Mouse (Mus musculus): ENCODE measurements around the gene Atp6v1e1.
"Not testable (repeated sequence)": the region's sequence is repeated elsewhere in the genome, so short reads cannot be mapped to it uniquely, and the experiment has no call there.

Gene Atp6v1e1

GRCm38 (mm10) chr6:120820144-120820543, 2.4 kb downstream of the Atp6v1e1 start:
- no peak for DNase-seq (ENCODE audit: low read depth, low spot score)

GRCm38 (mm10) chr6:120819294-120819693, 3.3 kb downstream of the Atp6v1e1 start:
- no peak for DNase-seq (ENCODE audit: low read depth, low spot score)

GRCm38 (mm10) chr6:120811999-120812398, 10.6 kb downstream of the Atp6v1e1 start:
- DNase-seq (ENCODE audit: low read depth, low spot score): not testable (repeated sequence)

GRCm38 (mm10) chr6:120807738-120808081, 14.9 kb downstream of the Atp6v1e1 start:
- no peak for DNase-seq (ENCODE audit: low read depth, low spot score)

- DNase-seq (ENCODE audit: low read depth, low spot score): no peak
Observed at GRCm38 (mm10) chr6:120806999-120807737, 15.4 kb downstream of the Atp6v1e1 start.

GRCm38 (mm10) chr6:120799581-120800041, 23.0 kb downstream of the Atp6v1e1 start:
- no peak for DNase-seq (ENCODE audit: low read depth, low spot score)

- DNase-seq (ENCODE audit: low read depth, low spot score): no peak
Observed at GRCm38 (mm10) chr6:120798905-120799304, 23.7 kb downstream of the Atp6v1e1 start.

GRCm38 (mm10) chr6:120798019-120798418, 24.6 kb downstream of the Atp6v1e1 start:
- DNase-seq (ENCODE audit: low read depth, low spot score): no peak

- no peak for DNase-seq (ENCODE audit: low read depth, low spot score)
Observed at GRCm38 (mm10) chr6:120796111-120796510, 26.5 kb downstream of the Atp6v1e1 start.

GRCm38 (mm10) chr6:120795422-120796086, 27.0 kb downstream of the Atp6v1e1 start:
- no peak for DNase-seq (ENCODE audit: low read depth, low spot score)

GRCm38 (mm10) chr6:120792947-120793346, 29.6 kb downstream of the Atp6v1e1 start:
- no peak for DNase-seq (ENCODE audit: low read depth, low spot score)

GRCm38 (mm10) chr6:120790717-120791116, 31.9 kb downstream of the Atp6v1e1 start:
- DNase-seq (ENCODE audit: low read depth, low spot score): peak; percentile 16

GRCm38 (mm10) chr6:120790153-120790552, 32.4 kb downstream of the Atp6v1e1 start:
- no peak for DNase-seq (ENCODE audit: low read depth, low spot score)

- DNase-seq (ENCODE audit: low read depth, low spot score): no peak
Observed at GRCm38 (mm10) chr6:120788904-120789303, 33.7 kb downstream of the Atp6v1e1 start.

GRCm38 (mm10) chr6:120788068-120788607, 34.5 kb downstream of the Atp6v1e1 start:
- no peak for DNase-seq (ENCODE audit: low read depth, low spot score)

- no peak for DNase-seq (ENCODE audit: low read depth, low spot score)
Observed at GRCm38 (mm10) chr6:120784351-120784750, 38.2 kb downstream of the Atp6v1e1 start.

- no peak for DNase-seq (ENCODE audit: low read depth, low spot score)
Observed at GRCm38 (mm10) chr6:120782948-120783347, 39.6 kb downstream of the Atp6v1e1 start.

GRCm38 (mm10) chr6:120778226-120778625, 44.4 kb downstream of the Atp6v1e1 start:
- no peak for DNase-seq (ENCODE audit: low read depth, low spot score)

- DNase-seq (ENCODE audit: low read depth, low spot score): no peak
Observed at GRCm38 (mm10) chr6:120777533-120777932, 45.1 kb downstream of the Atp6v1e1 start.

GRCm38 (mm10) chr6:120776286-120776685, 46.3 kb downstream of the Atp6v1e1 start:
- no peak for DNase-seq (ENCODE audit: low read depth, low spot score)

- DNase-seq (ENCODE audit: low read depth, low spot score): no peak
Observed at GRCm38 (mm10) chr6:120773763-120774162, 48.8 kb downstream of the Atp6v1e1 start.

- no peak for DNase-seq (ENCODE audit: low read depth, low spot score)
Observed at GRCm38 (mm10) chr6:120773149-120773628, 49.4 kb downstream of the Atp6v1e1 start, which contains the start of gene Slc25a18. TSS of gene Slc25a18 (plus strand) at chr6:120773578.

- DNase-seq (ENCODE audit: low read depth, low spot score): no peak
Observed at GRCm38 (mm10) chr6:120772025-120772424, 50.6 kb downstream of the Atp6v1e1 start.
